Mouse (Mus musculus) stomach, postnatal 0 days (tissue): Measurements from ENCODE around the gene Tpsb2.

Source experiments
- CTCF ChIP-seq: IDR thresholded peaks from 2 replicates; pipeline ENCODE4 v1.5.1; 2016; ENCODE audit warnings: antibody characterized with exemption, low read depth, mild to moderate bottlenecking, moderate library complexity
- EP300 ChIP-seq: optimal IDR thresholded peaks from 2 replicates; pipeline ENCODE3; 2016; ENCODE audit warnings: antibody characterized with exemption

- TF ChIP-seq CTCF = peak; percentile 63
- TF ChIP-seq EP300 = no peak
These were observed 7.9 kb downstream of the Tpsb2 start for GRCm38 (mm10) chr17:25374011-25374410.
